Mouse (Mus musculus) limb, embryonic 13.5 days (tissue): ENCODE data around the gene Cd5. TPM values are rescaled to one million over a fixed set of nuclear protein-coding genes. Genes with fewer than 3 reads are reported as not detected.

Experiments
- ATAC-seq: fragments of 200-750 bp; cut with Nextera tagmentation; 2 replicates; pipeline ENCODE4 v1.8.0; 2017; ENCODE audit warnings: low read depth, moderate number of reproducible peaks, moderate TSS enrichment; ENCODE audit not compliant: low FRiP score
- H3K27ac ChIP-seq: fragments of 300-500 bp; sonication (generic); 2 replicates; pipeline ENCODE4 v1.5.1; 2015; ENCODE audit warnings: inconsistent platforms, mild to moderate bottlenecking, moderate library complexity
- H3K27me3 ChIP-seq: fragments of 300-500 bp; sonication (generic); 2 replicates; pipeline ENCODE4 v1.6.1; 2015; ENCODE audit warnings: mild to moderate bottlenecking, inconsistent platforms
- H3K36me3 ChIP-seq: fragments of 300-500 bp; sonication (generic); 2 replicates; pipeline ENCODE4 v1.6.1; 2015; ENCODE audit warnings: inconsistent platforms, mild to moderate bottlenecking, moderate library complexity
- H3K4me1 ChIP-seq: fragments of 300-500 bp; sonication (generic); 2 replicates; pipeline ENCODE4 v1.6.1; 2015; ENCODE audit warnings: inconsistent platforms
- H3K4me2 ChIP-seq: fragments of 300-500 bp; sonication (generic); replicated peaks from 2 replicates; pipeline ENCODE4 v1.6.1; 2015; ENCODE audit warnings: inconsistent platforms, mild to moderate bottlenecking, moderate library complexity
- H3K4me3 ChIP-seq: fragments of 300-500 bp; sonication (generic); 2 replicates; pipeline ENCODE4 v1.5.1; 2015; ENCODE audit warnings: moderate library complexity, mild to moderate bottlenecking, inconsistent platforms
- H3K9ac ChIP-seq: fragments of 300-500 bp; sonication (generic); 2 replicates; pipeline ENCODE4 v1.6.1; 2015; ENCODE audit warnings: mild to moderate bottlenecking, inconsistent platforms
- H3K9me3 ChIP-seq: fragments of 300-500 bp; sonication (generic); 2 replicates; pipeline ENCODE4 v1.6.1; 2016; ENCODE audit warnings: inconsistent platforms
- WGBS: fragments of 180-500 bp; shearing (Covaris S2); methylation state at CpG from one replicate; pipeline ENCODE4 v1.1.7; 2015; 5-methylcytosine and 5-hydroxymethylcytosine counted together
- polyA plus RNA-seq: library from polyadenylated mRNA; unstranded; fragments of >200 nt; fragmentation: Nextera tagmentation; extraction: Ambion mirVana; gene quantifications from 2 replicates; pipeline ENCODE4 v1.2.1, GENCODE M21; 2015

Gene Cd5
- polyA plus RNA-seq, 1 experiment from 2014 or later: 0.08 TPM

DNA sequence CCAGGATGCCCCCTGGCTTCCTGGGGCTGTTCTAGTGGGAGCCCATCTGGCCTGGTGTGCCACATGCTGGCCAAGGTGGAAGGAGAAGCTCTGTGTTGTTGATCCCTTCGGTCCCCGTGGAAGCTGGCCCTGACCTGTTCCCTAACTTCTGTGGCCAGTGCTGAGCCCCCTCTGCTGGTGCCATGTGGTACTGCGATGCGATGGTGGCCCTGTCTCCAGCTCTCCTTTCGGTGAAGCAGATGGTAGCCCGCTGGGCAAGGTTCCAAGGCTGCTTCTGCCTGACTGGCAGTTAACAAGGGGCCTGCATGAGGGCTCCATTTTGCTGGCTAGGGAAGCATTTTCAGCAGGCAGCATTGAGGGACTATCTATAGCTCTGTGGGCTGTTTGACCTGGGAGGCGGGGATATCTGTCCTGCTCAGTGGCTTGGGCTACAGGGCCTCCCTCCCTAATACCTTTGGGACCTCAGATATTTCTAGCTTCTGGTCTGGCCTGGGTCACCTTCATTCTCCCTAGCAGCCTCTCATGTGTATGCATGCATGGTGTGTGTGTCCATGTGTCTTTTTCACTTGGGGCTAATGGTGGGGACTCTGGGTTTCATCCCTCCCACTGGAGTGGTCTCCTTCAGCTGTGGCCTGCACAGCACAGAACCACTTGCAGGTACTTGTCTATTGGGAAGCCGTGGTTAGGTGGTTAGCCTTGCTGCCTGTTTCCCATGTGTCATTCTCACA lies 29.3 kb downstream of the Cd5 start:
- Histone ChIP-seq H3K4me3 (no peak overlapping the region), H3K27me3 (no peaks in the 10 kb centered on the region), H3K36me3 (peaks cover 68% of the 10 kb centered on the region), H3K27ac (peak overlapping the region; percentile 3; the same call in 1 of the 2 replicates), H3K4me1 (peaks cover 20% of the 10 kb centered on the region), H3K9ac (peak overlapping the region; percentile 54; the same call in 1 of the 2 replicates), H3K9me3 (no peaks in the 10 kb centered on the region), H3K4me2 (peak overlapping the region; percentile 23; the same call in 1 of the 2 replicates)
- ATAC-seq: peak; percentile 66
- WGBS: 22% methylated on average over 8 of the region's 8 CpGs

DNA sequence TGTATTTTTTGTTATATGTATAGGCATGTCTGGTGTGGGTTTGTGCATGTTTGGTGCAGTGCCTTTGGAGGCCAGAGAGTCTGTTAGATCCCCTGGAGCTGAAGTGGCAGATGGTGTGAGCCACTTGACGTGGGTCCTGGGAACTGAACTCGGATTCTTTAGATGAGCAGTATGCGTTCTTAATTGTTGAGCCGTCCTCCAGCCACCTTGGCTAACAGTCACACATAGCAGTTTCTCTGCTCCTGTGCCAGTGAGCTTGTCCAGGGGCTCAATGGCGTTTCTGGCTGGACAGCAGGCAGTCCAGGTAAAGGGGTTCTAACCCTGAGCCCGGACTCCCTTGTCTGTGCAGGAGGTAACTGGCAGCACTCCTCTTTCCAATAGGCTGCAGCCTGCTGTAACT lies 29.9 kb downstream of the Cd5 start:
- Histone ChIP-seq H3K4me3 (no peak overlapping the region), H3K4me2 (no peak overlapping the region), H3K4me1 (peaks cover 15% of the 10 kb centered on the region), H3K9me3 (no peaks in the 10 kb centered on the region), H3K27me3 (no peaks in the 10 kb centered on the region), H3K9ac (peak overlapping the region; percentile 54; the same call in 1 of the 2 replicates), H3K27ac (no peak overlapping the region; the same call in 1 of the 2 replicates), H3K36me3 (peaks cover 64% of the 10 kb centered on the region)
- 71% methylated on average over 6 of the region's 6 CpGs for WGBS
- ATAC-seq: no peak

DNA sequence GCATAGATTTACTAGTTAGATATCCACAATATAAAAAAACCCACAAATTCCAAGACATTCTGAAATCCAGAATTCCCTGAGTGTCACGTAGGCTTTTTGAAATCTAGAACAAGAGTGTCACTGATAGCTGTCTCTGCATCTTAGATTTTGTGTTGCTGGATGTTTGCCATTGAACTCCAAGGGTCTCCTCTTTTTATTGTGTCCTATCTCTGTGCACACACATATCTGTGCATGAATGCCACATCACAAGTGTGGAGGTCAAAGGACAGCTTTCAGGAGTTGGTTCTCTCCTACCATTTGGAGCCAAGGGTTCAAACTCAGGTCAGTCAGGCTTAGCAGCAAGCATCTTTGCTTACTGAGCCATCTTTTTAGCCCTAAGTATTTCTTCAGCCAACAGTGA lies 30.9 kb downstream of the Cd5 start:
- WGBS: 96% methylated on average over 1 of the region's 1 CpGs
- Histone ChIP-seq H3K4me3 (no peak overlapping the region), H3K36me3 (peaks cover 54% of the 10 kb centered on the region), H3K4me1 (peaks cover 19% of the 10 kb centered on the region), H3K27ac (no peak overlapping the region), H3K27me3 (no peaks in the 10 kb centered on the region), H3K9ac (peak overlapping the region; percentile 4; the same call in 1 of the 2 replicates), H3K4me2 (no peak overlapping the region), H3K9me3 (no peaks in the 10 kb centered on the region)
- no peak for ATAC-seq

DNA sequence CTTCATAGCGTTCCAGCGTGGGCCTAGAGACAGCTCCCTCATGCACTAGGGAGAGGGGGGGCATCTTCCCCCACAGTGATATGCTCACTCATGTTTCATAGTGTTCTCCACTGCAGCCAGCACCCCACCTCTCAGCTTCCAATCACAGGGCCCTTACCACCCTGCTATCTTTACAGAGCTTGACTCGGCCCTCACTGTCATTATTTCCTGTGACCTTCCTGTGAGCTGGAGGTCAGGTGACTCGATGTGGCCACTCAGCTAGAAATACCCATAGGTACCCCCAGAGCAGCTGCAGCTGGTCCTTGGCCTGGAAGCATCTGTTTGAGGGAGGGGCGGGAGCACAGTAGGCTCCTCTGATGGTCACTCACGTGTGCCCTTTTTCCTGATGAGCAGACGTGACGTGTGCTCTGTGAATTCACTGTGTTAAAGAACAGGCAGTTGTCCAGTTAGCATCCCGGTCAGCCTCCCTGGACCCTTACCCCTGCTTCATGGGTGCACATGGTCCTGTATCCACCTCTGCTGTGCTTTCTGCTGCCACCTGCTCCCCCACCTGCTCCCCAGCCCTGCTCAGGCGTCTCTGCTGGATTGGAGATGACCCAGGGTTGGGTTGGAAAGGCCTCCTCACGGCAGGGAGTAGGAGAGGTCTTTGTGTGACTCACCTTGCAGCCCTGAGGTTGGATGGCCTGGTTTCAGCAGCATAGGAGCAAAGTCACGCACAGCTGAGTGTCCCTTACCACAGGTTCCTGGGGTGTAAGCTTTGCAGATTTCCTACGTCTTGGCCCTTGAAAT lies 31.5 kb downstream of the Cd5 start:
- H3K4me3 ChIP-seq: no peak overlapping the region
- no peak overlapping the region for H3K27ac ChIP-seq
- peaks cover 24% of the 10 kb centered on the region for H3K4me1 ChIP-seq
- H3K36me3 ChIP-seq: peaks cover 48% of the 10 kb centered on the region
- H3K4me2 ChIP-seq: no peak overlapping the region
- 80% methylated on average over 13 of the region's 13 CpGs for WGBS
- H3K9ac ChIP-seq: 0 out of 2 replicates have a peak overlapping the region, but pooled peaks have one; percentile 4
- no peak for ATAC-seq
- no peaks in the 10 kb centered on the region for H3K9me3 ChIP-seq
- H3K27me3 ChIP-seq: no peaks in the 10 kb centered on the region

DNA sequence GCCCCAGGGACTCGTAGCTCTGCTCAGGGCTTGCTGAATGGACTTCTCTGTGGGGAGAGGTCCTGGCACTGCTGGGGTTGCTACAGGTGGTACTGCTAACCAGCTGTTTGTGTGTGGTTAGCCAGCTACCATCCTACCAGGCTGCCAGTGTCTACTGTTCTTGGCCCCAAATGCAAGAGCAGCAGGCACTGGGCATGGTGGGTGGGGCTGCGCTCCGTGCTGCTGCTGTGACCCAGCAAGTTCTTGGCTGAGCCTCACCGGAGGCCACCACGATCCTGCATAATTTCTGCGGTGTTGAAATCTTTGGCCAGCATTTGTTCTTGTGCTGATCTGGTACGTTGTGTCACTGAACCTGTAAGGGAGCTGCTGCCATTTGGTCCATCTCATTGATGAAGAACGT lies 35.3 kb downstream of the Cd5 start:
- WGBS: 91% methylated on average over 8 of the region's 8 CpGs
- H3K9ac ChIP-seq: no peak overlapping the region
- H3K27ac ChIP-seq: no peak overlapping the region
- H3K27me3 ChIP-seq: no peaks in the 10 kb centered on the region
- H3K4me1 ChIP-seq: peaks cover 41% of the 10 kb centered on the region
- ATAC-seq: no peak
- peaks cover 21% of the 10 kb centered on the region for H3K36me3 ChIP-seq
- H3K4me3 ChIP-seq: no peak overlapping the region
- no peak overlapping the region for H3K4me2 ChIP-seq
- no peaks in the 10 kb centered on the region for H3K9me3 ChIP-seq

DNA sequence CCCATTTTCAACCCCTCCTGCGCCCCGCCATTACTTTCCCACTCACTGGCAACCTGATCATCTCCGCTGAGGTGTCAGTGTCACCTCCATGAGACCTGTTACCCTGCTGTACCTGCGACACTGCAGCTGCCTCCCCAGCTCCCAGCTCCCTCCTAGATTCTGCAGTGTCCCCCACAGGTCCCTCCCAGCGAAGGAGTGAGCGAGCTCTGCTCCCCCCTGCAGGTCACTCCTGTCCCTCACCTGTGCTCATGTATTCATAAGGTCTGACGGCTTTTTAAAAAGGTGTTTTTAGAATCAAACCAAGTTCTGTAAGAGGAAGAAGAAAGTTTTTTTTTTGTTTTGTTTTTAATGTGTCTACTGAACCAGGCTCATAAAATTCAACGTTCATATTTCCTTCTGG lies 36.7 kb downstream of the Cd5 start:
- peaks cover 8% of the 10 kb centered on the region for H3K36me3 ChIP-seq
- peaks cover 54% of the 10 kb centered on the region for H3K4me1 ChIP-seq
- no peak overlapping the region for H3K27ac ChIP-seq
- WGBS: 57% methylated on average over 8 of the region's 8 CpGs
- H3K9ac ChIP-seq: no peak overlapping the region
- H3K9me3 ChIP-seq: no peaks in the 10 kb centered on the region
- H3K4me2 ChIP-seq: no peak overlapping the region
- no peaks in the 10 kb centered on the region for H3K27me3 ChIP-seq
- no peak overlapping the region for H3K4me3 ChIP-seq
- no peak for ATAC-seq

DNA sequence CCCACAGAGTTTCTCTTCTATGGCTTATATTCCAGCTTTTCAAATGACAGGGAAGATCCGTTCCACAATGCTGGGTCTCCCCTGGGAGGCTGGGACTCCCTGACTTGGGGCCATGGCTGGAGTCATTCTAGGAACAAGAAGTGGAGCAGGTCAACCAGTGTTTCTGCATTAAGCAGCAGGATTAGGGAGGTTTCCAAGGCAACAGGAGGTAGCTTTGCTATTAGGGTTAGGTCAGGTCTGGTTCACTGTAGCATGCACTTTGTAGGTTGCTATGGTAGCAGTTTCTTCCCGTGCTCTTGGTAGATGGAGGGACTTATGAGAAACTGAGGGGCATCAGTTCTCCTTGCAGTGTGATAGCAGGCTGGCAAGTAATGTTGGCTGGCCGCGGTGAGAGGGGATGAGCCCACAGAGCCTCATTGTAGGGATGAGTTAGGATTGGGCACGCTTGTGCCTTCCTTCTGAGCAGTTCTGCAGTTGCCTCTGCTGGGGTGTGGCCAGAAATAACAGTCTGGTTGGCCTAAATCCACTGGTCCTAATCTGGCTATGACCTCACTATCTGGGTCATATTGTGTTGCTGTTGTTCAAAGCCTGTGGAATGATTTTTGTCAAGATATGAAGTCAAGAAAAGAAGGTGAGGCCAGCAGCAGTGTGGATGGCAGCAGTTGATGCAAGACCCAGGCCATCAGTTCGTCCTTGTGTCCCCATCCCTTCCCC lies 37.6 kb downstream of the Cd5 start:
- no peaks in the 10 kb centered on the region for H3K9me3 ChIP-seq
- H3K27me3 ChIP-seq: no peaks in the 10 kb centered on the region
- WGBS: 70% methylated on average over 6 of the region's 6 CpGs
- H3K9ac ChIP-seq: no peak overlapping the region
- H3K27ac ChIP-seq: no peak overlapping the region
- H3K36me3 ChIP-seq: no peaks in the 10 kb centered on the region
- H3K4me3 ChIP-seq: no peak overlapping the region
- peaks cover 63% of the 10 kb centered on the region for H3K4me1 ChIP-seq
- no peak for ATAC-seq
- no peak overlapping the region for H3K4me2 ChIP-seq

DNA sequence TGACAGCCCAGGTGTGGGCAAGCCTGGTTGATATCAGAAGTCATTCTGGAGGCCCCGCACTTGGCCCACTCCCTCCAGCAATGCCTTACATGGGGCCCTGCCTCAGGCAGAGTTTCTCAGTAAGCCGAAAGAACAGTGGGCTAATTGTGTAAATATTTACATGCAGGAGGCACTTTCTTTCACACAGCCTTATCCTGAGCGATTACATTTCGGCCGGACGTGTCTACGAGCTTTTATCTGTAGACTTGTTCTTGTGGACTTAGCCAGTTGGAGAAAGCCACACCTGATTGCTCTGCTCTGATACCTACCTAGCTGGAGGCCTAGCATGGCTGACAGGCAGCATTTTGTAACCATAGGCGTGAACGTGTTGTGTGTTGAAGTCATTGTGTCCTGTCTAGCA lies 39.0 kb downstream of the Cd5 start:
- no peaks in the 10 kb centered on the region for H3K27me3 ChIP-seq
- H3K4me2 ChIP-seq: no peak overlapping the region
- H3K4me1 ChIP-seq: peaks cover 71% of the 10 kb centered on the region
- peak overlapping the region; percentile 29; the same call in 1 of the 2 replicates for H3K27ac ChIP-seq
- no peaks in the 10 kb centered on the region for H3K9me3 ChIP-seq
- H3K4me3 ChIP-seq: no peak overlapping the region
- H3K36me3 ChIP-seq: no peaks in the 10 kb centered on the region
- no peak for ATAC-seq
- H3K9ac ChIP-seq: 0 out of 2 replicates have a peak overlapping the region, but pooled peaks have one; percentile 26
- 67% methylated on average over 9 of the region's 9 CpGs for WGBS

DNA sequence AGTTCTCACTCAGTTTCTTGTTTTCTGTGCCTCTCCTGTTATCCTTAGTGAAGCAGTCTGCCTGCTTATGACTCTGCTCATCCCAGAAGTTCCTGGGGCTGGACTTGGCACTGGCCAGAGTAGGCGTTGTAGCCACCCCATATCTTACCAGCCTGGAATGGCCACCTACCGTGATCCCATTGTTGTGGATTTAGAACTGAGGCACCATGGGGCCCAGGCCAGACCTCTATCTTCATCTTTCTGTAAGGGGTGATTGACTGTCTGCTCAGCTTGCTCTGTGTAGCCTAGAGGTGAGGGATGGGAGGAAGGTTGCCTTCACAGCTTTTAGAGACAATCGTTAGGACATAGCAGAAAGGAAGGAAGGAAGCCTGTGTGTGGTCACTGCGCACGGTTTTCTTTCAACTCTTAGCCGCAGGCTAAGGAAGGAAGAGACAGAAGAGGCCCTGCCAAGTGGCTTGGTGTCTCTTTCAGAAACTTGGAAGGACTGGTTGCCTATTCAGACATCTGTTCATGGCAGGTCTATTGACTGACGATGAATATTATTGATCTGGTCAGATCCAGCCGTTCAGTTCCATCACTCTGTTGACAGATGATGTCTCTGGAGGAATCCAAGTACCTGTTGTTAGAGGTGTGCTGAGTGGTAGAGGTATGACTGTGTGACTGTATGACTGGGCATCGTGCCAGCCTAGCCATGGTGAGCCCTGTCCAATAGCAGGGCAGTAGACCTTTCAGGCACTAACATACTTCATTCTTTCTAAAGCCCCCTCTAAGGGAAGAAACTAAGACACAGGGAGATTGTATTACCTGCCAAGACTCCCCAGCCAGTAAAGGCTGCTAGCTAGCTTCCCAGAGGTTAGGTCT lies 40.4 kb downstream of the Cd5 start:
- 75% methylated on average over 9 of the region's 9 CpGs for WGBS
- H3K9me3 ChIP-seq: no peaks in the 10 kb centered on the region
- H3K27me3 ChIP-seq: no peaks in the 10 kb centered on the region
- peaks cover 71% of the 10 kb centered on the region for H3K4me1 ChIP-seq
- no peak overlapping the region for H3K9ac ChIP-seq
- H3K27ac ChIP-seq: no peak overlapping the region
- H3K4me2 ChIP-seq: no peak overlapping the region
- H3K4me3 ChIP-seq: no peak overlapping the region
- ATAC-seq: peak; percentile 34; the same call in 1 of the 2 replicates
- no peaks in the 10 kb centered on the region for H3K36me3 ChIP-seq

DNA sequence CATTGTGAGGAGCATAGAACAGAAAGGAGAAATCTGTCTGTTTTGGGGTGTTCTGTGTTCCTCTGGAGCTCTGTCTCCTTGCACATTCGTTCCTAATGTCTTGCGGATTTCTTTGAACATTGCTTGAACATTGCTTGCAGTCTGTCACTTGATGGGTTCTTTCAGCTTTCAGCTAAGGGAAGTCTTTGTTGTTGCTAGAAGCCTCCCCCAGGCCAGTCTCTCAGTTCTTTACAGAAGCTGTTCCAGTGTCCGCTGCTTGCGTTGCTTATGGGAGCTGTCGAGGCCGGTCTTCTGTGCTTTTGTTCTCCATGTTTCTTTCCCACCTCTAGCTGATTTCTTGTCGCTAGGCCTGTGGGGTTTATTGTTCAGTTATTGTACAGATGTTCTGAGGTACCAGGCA lies 43.0 kb downstream of the Cd5 start:
- H3K36me3 ChIP-seq: no peaks in the 10 kb centered on the region
- H3K4me2 ChIP-seq: no peak overlapping the region
- ATAC-seq: no peak
- WGBS: 77% methylated on average over 7 of the region's 7 CpGs
- H3K9me3 ChIP-seq: no peaks in the 10 kb centered on the region
- no peak overlapping the region; the same call in 1 of the 2 replicates for H3K9ac ChIP-seq
- H3K27ac ChIP-seq: no peak overlapping the region
- H3K4me3 ChIP-seq: no peak overlapping the region
- H3K4me1 ChIP-seq: peaks cover 56% of the 10 kb centered on the region
- no peaks in the 10 kb centered on the region for H3K27me3 ChIP-seq

DNA sequence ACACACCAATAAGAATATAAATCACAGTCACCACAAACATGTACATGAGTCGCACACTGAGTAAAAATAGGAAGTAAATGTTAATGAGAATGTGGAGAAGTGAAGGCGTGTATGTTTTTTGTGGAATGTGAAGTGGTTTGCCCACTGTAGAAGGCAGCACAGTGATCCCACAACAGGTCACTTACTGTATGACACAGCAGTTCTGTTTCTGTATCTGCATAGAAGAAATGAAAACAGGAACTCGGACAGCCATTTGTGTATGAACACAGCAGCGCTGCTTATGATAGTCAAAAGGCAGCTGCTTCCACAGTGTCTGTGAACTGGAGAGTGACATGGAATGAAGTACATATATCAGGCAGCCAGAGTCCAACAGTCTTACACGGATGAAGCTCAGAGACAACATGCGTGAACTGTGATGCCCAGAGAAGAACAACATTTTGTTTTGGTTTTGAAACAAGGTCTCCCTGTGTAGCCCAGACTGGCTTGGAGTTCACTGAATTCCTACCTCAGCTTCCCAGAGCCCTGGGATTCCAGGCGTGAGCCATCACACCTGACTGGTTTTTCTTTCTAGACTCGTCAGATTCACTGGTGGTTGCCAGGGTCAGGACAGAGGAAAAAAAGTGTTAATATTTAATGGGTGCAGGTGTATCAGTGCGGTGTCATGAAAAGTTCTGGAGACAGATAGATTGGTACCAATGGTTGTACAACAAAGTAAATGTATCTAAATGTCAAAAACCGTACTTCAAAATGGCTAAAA lies 44.7 kb downstream of the Cd5 start:
- H3K9ac ChIP-seq: no peak overlapping the region
- 90% methylated on average over 10 of the region's 10 CpGs for WGBS

More for the DNA sequence above, 44.7 kb downstream of the Cd5 start:
- Histone ChIP-seq H3K4me3 (no peak overlapping the region), H3K9me3 (no peaks in the 10 kb centered on the region), H3K4me1 (peaks cover 60% of the 10 kb centered on the region), H3K27ac (no peak overlapping the region), H3K4me2 (no peak overlapping the region), H3K36me3 (no peaks in the 10 kb centered on the region), H3K27me3 (no peaks in the 10 kb centered on the region)
- no peak for ATAC-seq
